Mouse (Mus musculus) bone marrow, adult 2 months (tissue): ENCODE results near the gene Gm37596. TPM values are rescaled to one million over a fixed set of nuclear protein-coding genes. Genes with fewer than 3 reads are reported as not detected.
"Not testable (repeated sequence)": the region's sequence is repeated elsewhere in the genome, so short reads cannot be mapped to it uniquely, and the experiment has no call there.

Experiments used
- H3K27ac ChIP-seq: fragments of 200-500 bp; 2 replicates; pipeline ENCODE4 v1.5.1; 2012; ENCODE audit warnings: low read depth, mild to moderate bottlenecking, control low read depth, inconsistent platforms, low read length; ENCODE audit not compliant: control insufficient read depth, poor library complexity, insufficient read depth
- H3K4me1 ChIP-seq: fragments of 200-500 bp; 2 replicates; pipeline ENCODE4 v1.6.1; 2011; ENCODE audit warnings: low read length; ENCODE audit not compliant: control insufficient read depth, insufficient read depth
- H3K4me3 ChIP-seq: fragments of 200-500 bp; replicated peaks from 2 replicates; pipeline ENCODE3; 2011; ENCODE audit warnings: mild to moderate bottlenecking, low read depth, low read length, control low read depth; ENCODE audit not compliant: control insufficient read depth
- CTCF ChIP-seq: fragments of 200-500 bp; IDR thresholded peaks from 2 replicates; pipeline ENCODE4 v1.5.1; 2011; ENCODE audit warnings: low read length, control low read depth; ENCODE audit not compliant: control insufficient read depth, insufficient read depth
- POLR2A ChIP-seq: fragments of 200-500 bp; IDR thresholded peaks from 2 replicates; pipeline ENCODE4 v1.6.1; 2011; ENCODE audit warnings: low read depth, mild to moderate bottlenecking, control low read depth, low read length, borderline replicate concordance; ENCODE audit not compliant: control insufficient read depth
- WGBS: fragments of 180-500 bp; shearing (Covaris S2); methylation state at CpG from one replicate; pipeline ENCODE4 v1.1.7; 2018; 5-methylcytosine and 5-hydroxymethylcytosine counted together
- polyA plus RNA-seq: library from polyadenylated mRNA; stranded (reverse); fragments of >200 nt; gene quantifications from 2 replicates; pipeline ENCODE4 v1.2.4, GENCODE M21; 2011; ENCODE audit warnings: low replicate concordance; ENCODE audit not compliant: missing spikeins, insufficient read depth, insufficient read length

The Gm37596 gene
- polyA plus RNA-seq: not detected in 2 replicates

- WGBS: 65% methylated on average over 1 of the region's 2 CpGs
- not testable (repeated sequence) for H3K27ac ChIP-seq, H3K4me1 ChIP-seq, H3K4me3 ChIP-seq
Observed at GRCm38 (mm10) chr3:93692970-93693369, at the start of gene Gm37596. Gene Gm37596 (minus strand): TSS chr3:93693070.

- 56% methylated on average over 2 of the region's 2 CpGs for WGBS
- not testable (repeated sequence) for H3K27ac ChIP-seq, H3K4me3 ChIP-seq, H3K4me1 ChIP-seq
Observed at GRCm38 (mm10) chr3:93708969-93709637, 16.2 kb upstream of the Gm37596 start.

GRCm38 (mm10) chr3:93676210-93676609 is 16.7 kb downstream of the Gm37596 start, which contains the start of gene Tdpoz1:
Gene Tdpoz1 (minus strand): TSS chr3:93676310.
- not testable (repeated sequence) for H3K4me3 ChIP-seq, H3K4me1 ChIP-seq, H3K27ac ChIP-seq
- WGBS: 54% methylated on average over 3 of the region's 4 CpGs

GRCm38 (mm10) chr3:93670805-93671503 is 21.9 kb downstream of the Gm37596 start:
- H3K4me3 ChIP-seq, H3K27ac ChIP-seq, H3K4me1 ChIP-seq: not testable (repeated sequence)
- WGBS: 73% methylated on average over 5 of the region's 6 CpGs

GRCm38 (mm10) chr3:93654260-93654659 is 38.6 kb downstream of the Gm37596 start:
- Histone ChIP-seq H3K4me3 (no peak overlapping the region), H3K27ac (no peak overlapping the region), H3K4me1 (no peaks in the 10 kb centered on the region)
- TF ChIP-seq CTCF: no peak
- TF ChIP-seq POLR2A: no peak
- 75% methylated on average over 1 of the region's 1 CpGs for WGBS

- no peaks in the 10 kb centered on the region for H3K4me1 ChIP-seq
- no peak within 1 kb of the TSS for H3K4me3 ChIP-seq
- TF ChIP-seq POLR2A: no peak
- TF ChIP-seq CTCF: no peak
- H3K27ac ChIP-seq: no peak within 1 kb of the TSS
- WGBS: 71% methylated on average over 3 of the region's 3 CpGs
Observed at GRCm38 (mm10) chr3:93652586-93652985, 40.3 kb downstream of the Gm37596 start, which contains the start of gene Tdpoz2. Gene Tdpoz2 (minus strand): TSS chr3:93652686.

Other genes with a start within 250 kb of the Gm37596 start
- gene Tchhl1, start 224.3 kb downstream of the Gm37596 start, polyA plus RNA-seq: not detected in 2 replicates
- 170 and 358 TPM in 2 replicates for gene S100a11, start 172.6 kb downstream of the Gm37596 start, polyA plus RNA-seq
- gene S100a10, start 138.0 kb downstream of the Gm37596 start, polyA plus RNA-seq: 70.0 and 138 TPM in 2 replicates
- gene Tdpoz2, start 40.4 kb downstream of the Gm37596 start, polyA plus RNA-seq: not detected in 2 replicates
- gene Tdpoz1, start 16.8 kb downstream of the Gm37596 start, polyA plus RNA-seq: not detected in 2 replicates
- gene Gm5773, start 79.9 kb upstream of the Gm37596 start, polyA plus RNA-seq: not detected in 2 replicates
- gene Tdpoz4, start 103.3 kb upstream of the Gm37596 start, polyA plus RNA-seq: not detected in 2 replicates
- not detected in 2 replicates for gene Tdpoz3, start 132.9 kb upstream of the Gm37596 start, polyA plus RNA-seq